Mouse (Mus musculus): ENCODE data around the gene Cdk4.

DNA sequence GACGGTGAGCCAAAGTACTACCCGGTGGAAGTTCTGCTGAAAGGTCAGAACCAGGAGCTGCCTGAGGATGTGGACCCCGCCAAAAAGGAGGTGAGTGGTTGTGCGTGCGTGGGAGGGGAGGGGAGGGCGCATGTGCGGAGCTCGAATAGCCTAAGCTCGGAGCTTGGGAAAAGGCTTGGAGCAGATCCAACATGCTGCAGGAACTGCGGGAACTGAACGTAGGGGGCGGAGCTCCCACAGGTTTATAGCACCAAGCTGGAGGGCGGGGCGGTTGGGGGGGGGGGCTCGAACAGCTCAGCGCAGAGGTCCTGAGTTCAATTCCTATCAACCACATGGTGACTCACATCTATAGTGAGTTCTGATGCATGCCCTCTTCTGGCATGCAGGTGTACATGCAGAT lies 44.9 kb upstream of the Cdk4 start:
- TF ChIP-seq POLR2A (IDR thresholded peaks at IDR 0.05; ENCODE audit: borderline replicate concordance, control insufficient read depth, low read depth, low read length) (no peak), CTCF (IDR thresholded peaks at IDR 0.05; ENCODE audit: control insufficient read depth, insufficient read depth, low read length) (no peak)

All from bone marrow, adult 2 months (tissue).